Mouse (Mus musculus) bone marrow, adult 2 months (tissue): ENCODE measurements around the gene Nkpd1.

ENCODE experiments used
- CTCF ChIP-seq: fragments of 200-500 bp; IDR thresholded peaks from 2 replicates; pipeline ENCODE4 v1.5.1; 2011; ENCODE audit warnings: low read length, control low read depth; ENCODE audit not compliant: control insufficient read depth, insufficient read depth
- POLR2A ChIP-seq: fragments of 200-500 bp; IDR thresholded peaks from 2 replicates; pipeline ENCODE4 v1.6.1; 2011; ENCODE audit warnings: low read depth, mild to moderate bottlenecking, control low read depth, low read length, borderline replicate concordance; ENCODE audit not compliant: control insufficient read depth

DNA sequence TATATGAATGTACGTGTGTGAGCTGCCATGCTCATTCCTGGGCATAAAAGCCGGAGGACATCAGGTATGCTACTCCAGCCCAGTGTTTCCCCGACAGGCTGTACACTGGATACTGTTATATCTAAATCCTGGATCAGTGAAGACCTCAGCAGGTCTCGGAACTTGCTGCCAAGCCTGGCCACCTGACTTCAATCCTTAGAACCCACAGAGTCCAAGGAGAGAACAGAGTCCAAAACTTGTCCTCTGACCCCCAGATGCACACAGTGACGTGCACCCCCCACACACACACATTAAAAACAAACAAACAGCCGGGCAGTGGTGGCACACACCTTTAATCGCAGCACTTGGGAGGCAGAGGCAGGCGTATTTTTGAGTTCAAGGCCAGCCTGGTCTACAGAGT, 49.8 kb downstream of the Nkpd1 start:
- no peak for TF ChIP-seq CTCF
- no peak for TF ChIP-seq POLR2A
